Mouse (Mus musculus): Measurements from ENCODE around the gene Olfr688. TPM values are rescaled to one million over a fixed set of nuclear protein-coding genes. Genes with fewer than 3 reads are reported as not detected.

Gene Olfr688
- polyA plus RNA-seq, 1 experiment: not detected

DNA sequence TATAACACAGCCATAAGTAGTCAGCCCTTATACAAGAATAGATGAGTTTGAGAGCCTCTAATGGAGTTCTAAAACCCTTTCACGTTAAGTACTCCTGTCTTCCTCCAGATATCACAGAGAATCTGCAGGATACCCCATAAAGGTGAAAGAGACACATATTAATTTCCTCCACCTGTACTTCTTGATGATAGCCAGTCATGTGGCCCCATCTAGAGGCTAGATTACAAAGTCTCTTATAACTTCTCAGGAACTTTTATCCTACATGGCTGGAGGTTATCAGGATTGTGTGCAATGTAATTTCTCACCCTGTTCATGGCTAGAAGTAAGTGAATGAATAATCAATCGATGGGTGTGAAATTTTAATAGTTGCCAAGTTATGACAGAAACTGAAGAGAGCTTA is 37.4 kb downstream of the Olfr688 start:
- TF ChIP-seq POLR2A (IDR thresholded peaks at IDR 0.05; ENCODE audit: control insufficient read depth, extremely low read depth, insufficient read depth, low read length, poor library complexity): no peak
- TF ChIP-seq CTCF (IDR thresholded peaks at IDR 0.05; ENCODE audit: borderline replicate concordance, control insufficient read depth, extremely low read depth, insufficient read depth, low read length, poor library complexity): no peak
- Histone ChIP-seq H3K36me3 (ENCODE audit: control insufficient read depth, insufficient read depth, low read length) (no peaks in the 10 kb centered on the region), H3K4me3 (ENCODE audit: control insufficient read depth, insufficient read depth, low read length) (no peak overlapping the region), H3K4me1 (replicated peaks; ENCODE audit: control insufficient read depth, insufficient read depth, low read length) (no peaks in the 10 kb centered on the region), H3K27me3 (ENCODE audit: control insufficient read depth, insufficient read depth, low read length) (no peaks in the 10 kb centered on the region), H3K27ac (ENCODE audit: control insufficient read depth, insufficient read depth, low read length) (no peak overlapping the region)
- DNase-seq: no peak
- WGBS: 79% methylated on average over 2 of the region's 2 CpGs

DNA sequence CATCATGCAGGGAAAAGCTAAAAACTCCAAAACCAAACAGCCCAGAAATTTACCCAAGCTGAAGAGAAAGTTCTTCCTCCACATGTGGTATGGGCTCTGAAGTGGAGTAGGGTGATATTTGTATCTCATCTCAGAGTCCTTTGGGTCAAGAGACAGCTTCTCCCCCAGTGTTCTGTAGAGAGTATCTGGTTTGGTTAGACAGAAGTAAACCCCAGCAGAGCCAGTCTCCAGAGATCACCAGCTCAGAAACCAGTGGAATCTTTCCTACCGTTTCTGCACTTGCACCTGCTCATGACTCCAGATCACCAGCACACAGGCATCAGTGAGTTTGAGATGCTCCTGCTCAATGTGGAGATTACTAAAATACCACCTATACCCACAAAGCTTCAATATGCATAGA is 46.1 kb downstream of the Olfr688 start, which contains the start of gene Olfr690:
Gene Olfr690 (minus strand): TSS at position 101 of the 400 bp plus-strand sequence.
- WGBS: 81% methylated on average over 1 of the region's 1 CpGs
- H3K27me3 ChIP-seq (ENCODE audit: control insufficient read depth, insufficient read depth, low read length): no peaks in the 10 kb centered on the region
- TF ChIP-seq POLR2A (IDR thresholded peaks at IDR 0.05; ENCODE audit: control insufficient read depth, extremely low read depth, insufficient read depth, low read length, poor library complexity) (no peak), CTCF (IDR thresholded peaks at IDR 0.05; ENCODE audit: borderline replicate concordance, control insufficient read depth, extremely low read depth, insufficient read depth, low read length, poor library complexity) (no peak)
- H3K4me3 ChIP-seq (ENCODE audit: control insufficient read depth, insufficient read depth, low read length): no peak within 1 kb of the TSS
- H3K27ac ChIP-seq (ENCODE audit: control insufficient read depth, insufficient read depth, low read length): no peak within 1 kb of the TSS
- no peaks in the 10 kb centered on the region for H3K4me1 ChIP-seq (replicated peaks; ENCODE audit: control insufficient read depth, insufficient read depth, low read length)
- H3K36me3 ChIP-seq (ENCODE audit: control insufficient read depth, insufficient read depth, low read length): no peaks in the 10 kb centered on the region
- no peak for DNase-seq

Other genes starting within 250 kb of the Olfr688 start
- not detected in 2 replicates for gene Olfr677, start 236.7 kb upstream of the Olfr688 start, polyA plus RNA-seq (2012; rRNA removed)
- not detected in 2 replicates for gene Olfr678, start 223.6 kb upstream of the Olfr688 start, polyA plus RNA-seq (2012; rRNA removed)
- gene Olfr679, start 206.9 kb upstream of the Olfr688 start, polyA plus RNA-seq (2012; rRNA removed): 0.01 TPM in 1 of 2 replicates, not detected in the other
- gene Olfr680-ps1, start 195.3 kb upstream of the Olfr688 start, polyA plus RNA-seq (2012; rRNA removed): not detected in 2 replicates
- gene Olfr681, start 171.3 kb upstream of the Olfr688 start, polyA plus RNA-seq (2012; rRNA removed): not detected in 2 replicates
- not detected in 2 replicates for gene Olfr683, start 141.1 kb upstream of the Olfr688 start, polyA plus RNA-seq (2012; rRNA removed)
- not detected in 2 replicates for gene Olfr684, start 124.4 kb upstream of the Olfr688 start, polyA plus RNA-seq (2012; rRNA removed)
- not detected in 2 replicates for gene Olfr685, start 102.1 kb upstream of the Olfr688 start, polyA plus RNA-seq (2012; rRNA removed)
- gene Olfr686, start 80.6 kb upstream of the Olfr688 start, polyA plus RNA-seq (2012; rRNA removed): not detected in 2 replicates
- gene Olfr689, start 23.1 kb downstream of the Olfr688 start, polyA plus RNA-seq (2012; rRNA removed): not detected in 2 replicates
- not detected in 2 replicates for gene Olfr690, start 46.0 kb downstream of the Olfr688 start, polyA plus RNA-seq (2012; rRNA removed)
- not detected in 2 replicates for gene Olfr691, start 54.2 kb downstream of the Olfr688 start, polyA plus RNA-seq (2012; rRNA removed)
- not detected in 2 replicates for gene Olfr692, start 80.1 kb downstream of the Olfr688 start, polyA plus RNA-seq (2012; rRNA removed)
- gene Gm5901, start 86.9 kb downstream of the Olfr688 start, polyA plus RNA-seq (2012; rRNA removed): 0.08 TPM in 1 of 2 replicates, not detected in the other
- gene Fam160a2, start 112.0 kb downstream of the Olfr688 start, polyA plus RNA-seq (2012; rRNA removed): 36.6 and 52.6 TPM in 2 replicates
- gene Cnga4, start 116.5 kb downstream of the Olfr688 start, polyA plus RNA-seq (2012; rRNA removed): 0.19 TPM in 1 of 2 replicates, not detected in the other
- gene Cckbr, start 137.6 kb downstream of the Olfr688 start, polyA plus RNA-seq (2012; rRNA removed): 0.24 and 0.28 TPM in 2 replicates
- 12.7 and 14.5 TPM in 2 replicates for gene Cavin3, start 194.2 kb downstream of the Olfr688 start, polyA plus RNA-seq (2012; rRNA removed)